Mouse (Mus musculus): ENCODE data around the gene Ppp1r27. TPM values are rescaled to one million over a fixed set of nuclear protein-coding genes. Genes with fewer than 3 reads are reported as not detected.

Gene Ppp1r27
- total and polyA plus RNA-seq, 2 experiments: 0.28 TPM; not detected in 1

GRCm38 (mm10) chr11:120554834-120555233 is 3.9 kb upstream of the Ppp1r27 start:
- Histone ChIP-seq H3K4me1 (ENCODE audit: control insufficient read depth, insufficient read depth, low read length) (peaks cover 6% of the 10 kb centered on the region), H3K36me3 (ENCODE audit: control insufficient read depth, insufficient read depth, low read length) (peaks cover under 1% of the 10 kb centered on the region; the same call in 1 of the 2 replicates), H3K79me2 (ENCODE audit: control insufficient read depth, insufficient read depth, low read length) (no peaks in the 10 kb centered on the region), H3K9ac (ENCODE audit: low read depth, low read length) (no peak overlapping the region), H3K4me3 (ENCODE audit: insufficient read depth, low read depth, low read length) (no peak overlapping the region), H3K27ac (replicated peaks; ENCODE audit: insufficient read depth, low read depth, low read length) (no peak overlapping the region), H3K27me3 (ENCODE audit: control insufficient read depth, insufficient read depth, low read length) (no peaks in the 10 kb centered on the region)
- TF ChIP-seq POLR2A (IDR thresholded peaks at IDR 0.05; ENCODE audit: extremely low read depth, insufficient read depth, low read length): no peak
- DNase-seq (ENCODE audit: extremely low read depth, low read depth, low spot score): peak; percentile 67
- 13% methylated on average over 7 of the region's 7 CpGs for WGBS

GRCm38 (mm10) chr11:120552736-120553135 is 1.8 kb upstream of the Ppp1r27 start:
- H3K36me3 ChIP-seq (ENCODE audit: control insufficient read depth, insufficient read depth, low read length): no peaks in the 10 kb centered on the region
- no peaks in the 10 kb centered on the region for H3K27me3 ChIP-seq (ENCODE audit: control insufficient read depth, insufficient read depth, low read length)
- peaks cover 13% of the 10 kb centered on the region for H3K4me1 ChIP-seq (ENCODE audit: control insufficient read depth, insufficient read depth, low read length)
- H3K4me3 ChIP-seq (ENCODE audit: insufficient read depth, low read depth, low read length): no peak overlapping the region
- no peak for DNase-seq (ENCODE audit: extremely low read depth, low read depth, low spot score)
- no peaks in the 10 kb centered on the region; the same call in 1 of the 2 replicates for H3K79me2 ChIP-seq (ENCODE audit: control insufficient read depth, insufficient read depth, low read length)
- no peak for TF ChIP-seq CTCF (IDR thresholded peaks at IDR 0.05; ENCODE audit: low read depth, low read length)
- no peak for TF ChIP-seq POLR2A (IDR thresholded peaks at IDR 0.05; ENCODE audit: extremely low read depth, insufficient read depth, low read length)
- H3K9ac ChIP-seq (ENCODE audit: low read depth, low read length): no peak overlapping the region
- H3K27ac ChIP-seq (replicated peaks; ENCODE audit: insufficient read depth, low read depth, low read length): no peak overlapping the region
- 61% methylated on average over 5 of the region's 5 CpGs for WGBS

GRCm38 (mm10) chr11:120549986-120550809 is 734 bp downstream of the Ppp1r27 start:
- TF ChIP-seq CTCF (IDR thresholded peaks at IDR 0.05; ENCODE audit: low read depth, low read length) (no peak), POLR2A (IDR thresholded peaks at IDR 0.05; ENCODE audit: extremely low read depth, insufficient read depth, low read length) (no peak)
- Histone ChIP-seq H3K4me3 (ENCODE audit: insufficient read depth, low read depth, low read length) (peak overlapping the region; percentile 94), H3K4me1 (ENCODE audit: control insufficient read depth, insufficient read depth, low read length) (peaks cover 15% of the 10 kb centered on the region), H3K27me3 (ENCODE audit: control insufficient read depth, insufficient read depth, low read length) (no peaks in the 10 kb centered on the region), H3K9ac (ENCODE audit: low read depth, low read length) (peak overlapping the region; percentile 90), H3K79me2 (ENCODE audit: control insufficient read depth, insufficient read depth, low read length) (no peaks in the 10 kb centered on the region; the same call in 1 of the 2 replicates), H3K36me3 (ENCODE audit: control insufficient read depth, insufficient read depth, low read length) (no peaks in the 10 kb centered on the region), H3K27ac (replicated peaks; ENCODE audit: insufficient read depth, low read depth, low read length) (peak overlapping the region; percentile 81)
- WGBS: 36% methylated on average over 11 of the region's 11 CpGs
- no peak for DNase-seq (ENCODE audit: extremely low read depth, low read depth, low spot score)

- H3K36me3 ChIP-seq (ENCODE audit: control insufficient read depth, insufficient read depth, low read length): no peaks in the 10 kb centered on the region
- H3K27me3 ChIP-seq (ENCODE audit: control insufficient read depth, insufficient read depth, low read length): no peaks in the 10 kb centered on the region
- H3K79me2 ChIP-seq (ENCODE audit: control insufficient read depth, insufficient read depth, low read length): no peaks in the 10 kb centered on the region; the same call in 1 of the 2 replicates
- WGBS: under 1% methylated on average over 75 of the region's 87 CpGs
- H3K9ac ChIP-seq (ENCODE audit: low read depth, low read length): peak within 1 kb of the TSS; percentile 99
- DNase-seq (ENCODE audit: extremely low read depth, low read depth, low spot score): no peak
- peaks cover 14% of the 10 kb centered on the region for H3K4me1 ChIP-seq (ENCODE audit: control insufficient read depth, insufficient read depth, low read length)
- peak within 1 kb of the TSS; percentile 98 for H3K27ac ChIP-seq (replicated peaks; ENCODE audit: insufficient read depth, low read depth, low read length)
- peak; percentile 70 for TF ChIP-seq POLR2A (IDR thresholded peaks at IDR 0.05; ENCODE audit: extremely low read depth, insufficient read depth, low read length)
- TF ChIP-seq CTCF (IDR thresholded peaks at IDR 0.05; ENCODE audit: low read depth, low read length): no peak
- H3K4me3 ChIP-seq (ENCODE audit: insufficient read depth, low read depth, low read length): peak within 1 kb of the TSS; percentile 97
Measured at GRCm38 (mm10) chr11:120549168-120549945, 1.6 kb downstream of the Ppp1r27 start, which contains the start of gene Mcrip1. Gene Mcrip1 (minus strand): TSS chr11:120549727.

GRCm38 (mm10) chr11:120548786-120549167 is 2.2 kb downstream of the Ppp1r27 start:
- TF ChIP-seq POLR2A (IDR thresholded peaks at IDR 0.05; ENCODE audit: extremely low read depth, insufficient read depth, low read length) (no peak), CTCF (IDR thresholded peaks at IDR 0.05; ENCODE audit: low read depth, low read length) (no peak)
- H3K4me1 ChIP-seq (ENCODE audit: control insufficient read depth, insufficient read depth, low read length): peaks cover 14% of the 10 kb centered on the region
- WGBS: under 1% methylated on average over 7 of the region's 7 CpGs
- no peak for DNase-seq (ENCODE audit: extremely low read depth, low read depth, low spot score)
- H3K9ac ChIP-seq (ENCODE audit: low read depth, low read length): peak overlapping the region; percentile 99
- peak overlapping the region; percentile 97 for H3K4me3 ChIP-seq (ENCODE audit: insufficient read depth, low read depth, low read length)
- no peaks in the 10 kb centered on the region for H3K36me3 ChIP-seq (ENCODE audit: control insufficient read depth, insufficient read depth, low read length)
- H3K27ac ChIP-seq (replicated peaks; ENCODE audit: insufficient read depth, low read depth, low read length): peak overlapping the region; percentile 98
- H3K79me2 ChIP-seq (ENCODE audit: control insufficient read depth, insufficient read depth, low read length): no peaks in the 10 kb centered on the region; the same call in 1 of the 2 replicates
- H3K27me3 ChIP-seq (ENCODE audit: control insufficient read depth, insufficient read depth, low read length): no peaks in the 10 kb centered on the region
